Mouse (Mus musculus) G1E-ER4 (cell line): ENCODE data around the gene Eif2ak4. TPM values are rescaled to one million over a fixed set of nuclear protein-coding genes. Genes with fewer than 3 reads are reported as not detected.

Source experiments
- GATA1 ChIP-seq: IDR thresholded peaks from one replicate; pipeline ENCODE4 v1.8.0; 2012; ENCODE audit warnings: low read length, inconsistent platforms
- polyA plus RNA-seq: library from polyadenylated mRNA; stranded (reverse); fragments of >175 nt; gene quantifications from 2 replicates; pipeline ENCODE4 v1.2.3, GENCODE M21; 2012

Gene Eif2ak4
- polyA plus RNA-seq, 1 experiment: 10.2 TPM

DNA sequence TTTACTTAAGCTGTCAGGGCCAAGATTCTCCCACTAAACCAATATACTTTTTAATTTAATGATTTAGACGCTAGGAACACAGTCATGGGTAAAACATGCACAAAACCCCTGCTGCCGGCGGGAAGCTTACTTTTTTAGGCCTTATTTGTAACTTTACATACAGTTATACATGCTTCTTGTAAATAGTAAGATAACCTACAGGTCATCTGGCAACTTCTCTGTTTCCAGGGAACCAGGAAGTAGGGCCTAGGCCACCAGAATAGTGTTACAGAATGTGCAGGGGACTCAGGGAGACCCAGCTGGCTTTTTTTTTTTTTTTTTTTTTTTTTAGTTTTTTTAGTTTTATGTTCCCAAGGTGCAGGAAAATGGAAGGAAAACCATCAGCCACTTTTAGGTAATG lies 1.2 kb downstream of the Eif2ak4 start:
- no peak for TF ChIP-seq GATA1

DNA sequence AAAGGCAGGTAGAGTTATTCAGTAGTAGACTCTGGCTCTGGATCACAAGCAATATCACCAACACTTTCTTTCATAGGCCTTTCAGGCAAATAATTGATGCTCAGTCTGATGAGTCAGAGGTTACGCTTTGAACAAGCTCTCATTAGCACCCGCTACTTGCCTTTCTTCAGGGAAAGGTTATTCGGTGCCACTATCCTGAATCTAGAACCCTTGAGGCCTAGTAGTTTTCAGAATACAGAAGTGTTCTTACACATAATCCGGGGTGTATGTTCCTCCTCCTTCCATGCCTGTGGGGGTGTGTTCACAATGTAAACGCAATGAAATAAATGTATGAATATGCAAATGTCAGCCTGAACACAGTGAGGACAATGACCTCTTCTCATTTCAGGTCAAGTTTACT lies 1.7 kb downstream of the Eif2ak4 start:
- TF ChIP-seq GATA1: no peak

DNA sequence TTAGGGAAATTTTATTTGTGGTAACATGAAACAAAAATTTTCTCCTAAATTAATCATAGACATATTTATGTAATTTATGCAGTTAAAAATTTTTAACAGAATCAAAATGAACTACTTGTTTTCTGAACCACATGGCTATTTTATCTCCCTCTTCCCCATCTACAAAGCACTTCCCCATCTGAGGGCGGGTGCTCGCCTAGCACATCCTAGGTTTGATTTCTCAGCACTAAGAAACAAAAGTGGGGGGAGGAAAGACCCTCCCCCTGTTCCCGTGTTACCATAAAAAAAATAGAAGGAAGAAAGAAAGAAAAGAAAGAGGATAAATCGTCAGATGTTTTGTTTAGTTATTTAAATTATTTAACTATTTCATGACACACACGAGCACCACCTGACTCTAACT lies 2.8 kb downstream of the Eif2ak4 start:
- TF ChIP-seq GATA1: no peak

DNA sequence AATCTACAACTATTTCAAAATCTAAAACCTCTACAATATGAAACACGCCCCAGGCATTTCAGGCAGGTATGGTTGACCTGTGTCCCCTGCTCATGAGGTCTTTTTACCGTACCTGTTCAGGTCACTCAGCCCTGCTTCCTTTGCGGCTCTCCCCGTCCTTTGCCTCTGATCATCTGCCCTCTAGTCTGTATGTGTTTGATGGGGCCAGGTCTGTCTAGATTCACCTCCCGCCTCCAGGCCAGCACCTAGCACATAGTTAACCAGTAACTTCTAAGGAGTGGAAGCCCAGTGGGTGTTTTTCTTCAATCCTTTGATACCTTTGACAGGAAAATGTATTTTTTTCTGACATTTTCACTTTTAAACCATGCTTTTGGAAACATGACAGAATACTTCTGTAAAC lies 11.3 kb downstream of the Eif2ak4 start:
- TF ChIP-seq GATA1: no peak

DNA sequence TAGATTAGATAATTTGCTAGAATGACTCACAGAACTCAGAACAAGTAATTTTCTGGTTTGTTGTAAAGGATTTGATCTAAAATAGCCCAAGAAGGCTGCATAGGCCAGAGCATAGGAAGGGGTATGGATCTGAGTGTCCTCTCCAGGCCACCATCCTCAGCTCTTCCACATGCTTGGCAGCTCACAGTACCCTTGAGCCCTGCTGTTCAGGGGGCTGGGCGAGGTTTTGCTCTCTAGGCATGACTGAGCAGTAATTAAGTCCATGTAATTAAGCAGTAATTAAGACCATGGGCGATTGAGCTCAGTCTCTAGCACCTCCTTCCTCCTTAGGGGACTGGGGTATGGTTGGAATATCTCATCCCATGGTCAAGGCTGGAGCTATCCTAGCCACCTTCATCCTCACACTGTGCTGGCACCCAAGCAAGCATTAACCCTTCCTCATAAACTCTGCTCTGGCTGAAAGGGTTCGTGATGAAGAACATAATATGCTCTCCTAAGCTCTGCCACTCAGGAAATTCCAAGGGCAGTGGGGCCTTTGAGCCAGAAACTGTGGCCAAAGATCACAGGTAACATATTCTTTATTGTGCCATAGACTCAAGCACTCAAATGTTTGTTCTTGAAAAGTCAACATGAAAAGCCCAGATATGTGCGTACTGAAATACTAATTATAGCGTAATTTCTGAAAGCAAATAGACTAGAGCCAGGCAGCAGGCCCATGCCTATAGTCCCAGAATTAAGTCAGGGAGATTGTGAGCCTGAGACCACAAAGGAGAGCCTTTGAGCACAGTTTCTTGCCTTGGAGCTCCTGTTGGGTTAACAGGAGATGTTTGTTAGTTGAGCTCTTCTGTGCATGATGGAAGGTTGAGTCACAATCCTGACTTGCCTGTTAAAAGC lies 13.7 kb downstream of the Eif2ak4 start:
- no peak for TF ChIP-seq GATA1

- TF ChIP-seq GATA1: no peak
These were observed 15.9 kb downstream of the Eif2ak4 start for GRCm38 (mm10) chr2:118404336-118404735.

- TF ChIP-seq GATA1: no peak
These were observed 17.1 kb downstream of the Eif2ak4 start for GRCm38 (mm10) chr2:118405568-118405967.

- TF ChIP-seq GATA1: no peak
These were observed 18.4 kb downstream of the Eif2ak4 start for GRCm38 (mm10) chr2:118406811-118407210.

DNA sequence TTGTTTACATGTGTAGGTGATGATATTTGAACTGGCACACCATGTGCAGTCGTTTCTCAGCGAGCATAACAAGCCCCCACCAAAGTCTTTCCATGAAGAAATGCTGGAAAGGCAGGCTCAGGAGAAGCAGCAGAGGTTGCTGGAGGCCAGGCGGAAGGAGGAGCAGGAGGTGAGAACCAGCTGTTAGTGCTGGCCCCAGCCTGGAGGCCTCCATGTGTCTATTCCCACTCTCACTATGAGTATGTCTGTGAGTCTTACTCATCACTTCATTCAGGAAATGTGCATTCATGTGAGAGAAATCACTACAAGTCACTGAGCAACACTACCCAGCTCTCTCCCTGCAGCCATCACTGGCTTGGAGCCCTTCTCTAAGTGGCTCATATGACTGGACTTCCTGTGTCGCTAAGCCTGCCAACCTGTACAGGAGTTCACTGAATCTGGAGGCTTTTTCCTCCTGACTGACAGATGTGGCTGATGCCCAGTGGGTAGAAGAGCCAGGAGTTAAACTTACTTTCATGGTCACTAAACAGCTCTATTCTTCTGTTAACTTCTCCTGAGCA lies 20.0 kb downstream of the Eif2ak4 start:
- TF ChIP-seq GATA1: no peak

DNA sequence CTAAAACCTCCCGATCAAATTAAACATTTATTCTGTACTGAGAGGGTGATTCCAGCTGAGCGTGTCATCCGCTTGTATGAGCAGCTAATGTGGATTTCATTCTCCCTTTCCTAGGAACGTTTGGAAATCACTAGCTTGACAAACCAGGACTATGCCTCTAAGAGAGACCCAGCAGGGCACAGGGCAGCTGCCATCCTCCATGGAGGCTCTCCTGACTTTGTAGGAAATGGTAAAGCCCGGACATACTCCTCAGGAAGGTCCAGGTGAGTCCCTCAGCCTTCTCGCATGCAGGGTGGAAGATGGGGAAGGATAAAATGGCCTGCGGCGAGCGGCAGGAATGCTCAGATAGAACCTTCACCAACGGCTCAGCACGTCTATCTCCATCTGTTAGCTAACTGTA lies 24.4 kb downstream of the Eif2ak4 start:
- no peak for TF ChIP-seq GATA1

DNA sequence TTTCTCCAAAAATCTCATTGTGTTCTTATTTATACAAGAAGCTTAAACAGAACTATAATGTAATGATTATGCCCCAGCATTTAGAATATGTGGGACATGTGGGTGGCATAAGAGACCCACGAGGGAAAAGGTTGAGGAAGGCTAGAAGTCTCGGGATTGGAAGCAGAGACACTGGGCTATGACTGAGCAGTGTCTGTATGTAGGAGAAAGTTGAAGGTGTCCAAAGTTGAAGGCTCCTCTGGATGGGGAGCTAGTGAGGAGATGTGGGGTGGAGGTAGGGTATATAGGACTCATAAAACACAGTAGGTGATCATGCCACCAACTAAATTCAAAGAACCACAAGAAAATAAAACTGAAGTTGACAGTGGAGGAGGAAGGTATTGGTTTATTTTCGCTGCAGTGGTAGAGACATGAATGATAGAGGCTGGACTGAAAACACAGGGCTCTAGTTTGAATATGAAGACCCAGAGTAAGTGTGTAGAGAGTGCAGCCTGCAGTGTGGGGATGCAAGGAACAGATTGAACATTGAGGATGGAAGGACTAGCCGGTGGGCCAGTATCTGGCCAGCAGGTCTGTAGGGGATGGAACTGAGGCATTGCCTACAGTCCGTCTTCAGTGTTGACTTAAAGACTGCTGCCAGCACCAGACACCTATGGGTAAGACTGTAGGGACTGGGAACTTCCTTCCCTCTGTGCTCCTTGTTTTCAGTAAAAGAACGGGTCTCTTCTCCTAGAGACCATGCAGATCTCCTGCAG lies 27.4 kb downstream of the Eif2ak4 start:
- TF ChIP-seq GATA1: no peak

- no peak for TF ChIP-seq GATA1
These were observed 29.7 kb downstream of the Eif2ak4 start for GRCm38 (mm10) chr2:118418076-118418475.

GRCm38 (mm10) chr2:118421951-118422350 lies 33.5 kb downstream of the Eif2ak4 start:
- no peak for TF ChIP-seq GATA1

DNA sequence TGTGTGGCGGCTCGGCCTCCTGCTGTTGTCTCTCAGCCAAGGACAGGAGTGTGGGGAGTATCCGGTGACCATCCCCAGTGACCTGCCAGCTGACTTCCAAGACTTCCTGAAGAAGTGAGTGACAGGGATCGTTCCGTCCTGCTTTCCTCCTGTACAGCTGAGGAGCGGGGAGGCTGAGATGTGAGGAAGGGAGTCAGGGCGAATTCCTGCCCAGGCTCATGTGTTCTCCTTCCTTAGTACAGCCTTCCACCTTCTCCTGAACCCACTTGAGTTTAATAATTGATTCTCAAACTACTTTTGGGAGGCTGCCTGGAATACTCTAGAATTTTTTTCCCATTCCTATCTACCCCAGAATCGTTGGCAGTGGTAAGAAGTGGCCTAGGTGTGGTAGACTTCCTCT lies 34.0 kb downstream of the Eif2ak4 start:
- no peak for TF ChIP-seq GATA1

- TF ChIP-seq GATA1: no peak
These were observed 39.9 kb downstream of the Eif2ak4 start for GRCm38 (mm10) chr2:118428296-118428695.

- TF ChIP-seq GATA1: no peak
These were observed 40.9 kb downstream of the Eif2ak4 start for GRCm38 (mm10) chr2:118429297-118429696.
